Mouse (Mus musculus) liver, adult 2 months (tissue): ENCODE data around the gene Garnl3.

Experiments used
- CTCF ChIP-seq: fragments of 200-500 bp; IDR thresholded peaks from 2 replicates; pipeline ENCODE4 v1.5.1; 2011; ENCODE audit warnings: low read depth, low read length, control low read depth
- POLR2A ChIP-seq: fragments of 200-500 bp; IDR thresholded peaks from 2 replicates; pipeline ENCODE4 v1.6.1; 2011; ENCODE audit warnings: low read length, control low read depth; ENCODE audit not compliant: insufficient read depth; ENCODE audit errors: extremely low read depth

DNA sequence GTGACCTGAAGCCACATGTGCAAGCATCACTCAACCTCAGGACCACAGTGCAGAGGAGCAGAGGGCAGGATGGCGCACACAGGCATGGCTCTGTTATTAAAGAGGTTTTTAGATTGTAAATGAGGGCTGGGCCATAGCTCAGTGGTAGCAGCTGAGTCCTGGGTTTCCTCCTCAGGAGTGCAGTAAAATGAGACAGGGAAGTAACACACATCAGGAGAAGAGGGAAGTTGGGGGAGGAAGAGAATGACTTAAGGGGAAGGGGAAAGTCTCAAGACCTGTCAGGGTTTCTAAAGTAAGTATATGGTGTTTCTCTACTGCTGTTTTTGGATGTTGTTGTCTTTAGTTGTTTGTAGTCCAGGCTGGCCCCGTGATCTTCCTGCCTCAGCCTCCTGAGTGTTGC, 7.0 kb upstream of the Garnl3 start:
- TF ChIP-seq POLR2A (no peak), CTCF (no peak)
